Mouse (Mus musculus): ENCODE measurements around the gene Tirap.

Gene Tirap

DNA sequence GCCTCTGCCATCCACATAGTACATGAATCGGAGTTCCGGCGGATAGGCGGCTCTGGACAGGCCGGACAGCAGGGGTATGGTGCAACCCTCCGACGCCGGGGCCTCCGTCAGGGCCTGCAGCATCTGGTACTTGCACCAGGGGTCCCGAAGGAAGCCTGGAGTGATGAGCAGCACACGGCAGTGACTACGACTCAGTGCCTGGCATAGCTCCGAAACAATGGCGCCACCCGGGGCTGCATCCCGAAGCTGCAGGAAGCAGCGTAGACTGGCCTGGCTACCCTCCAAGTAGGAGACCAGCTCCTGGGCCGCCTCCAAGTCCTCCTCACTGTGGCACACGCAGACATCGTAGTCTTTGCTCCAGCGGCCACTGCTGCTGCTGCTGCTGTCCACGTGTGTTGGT, 11.4 kb downstream of the Tirap start:
- peak; percentile 83 for DNase-seq (ENCODE audit: low read depth, low spot score)

DNA sequence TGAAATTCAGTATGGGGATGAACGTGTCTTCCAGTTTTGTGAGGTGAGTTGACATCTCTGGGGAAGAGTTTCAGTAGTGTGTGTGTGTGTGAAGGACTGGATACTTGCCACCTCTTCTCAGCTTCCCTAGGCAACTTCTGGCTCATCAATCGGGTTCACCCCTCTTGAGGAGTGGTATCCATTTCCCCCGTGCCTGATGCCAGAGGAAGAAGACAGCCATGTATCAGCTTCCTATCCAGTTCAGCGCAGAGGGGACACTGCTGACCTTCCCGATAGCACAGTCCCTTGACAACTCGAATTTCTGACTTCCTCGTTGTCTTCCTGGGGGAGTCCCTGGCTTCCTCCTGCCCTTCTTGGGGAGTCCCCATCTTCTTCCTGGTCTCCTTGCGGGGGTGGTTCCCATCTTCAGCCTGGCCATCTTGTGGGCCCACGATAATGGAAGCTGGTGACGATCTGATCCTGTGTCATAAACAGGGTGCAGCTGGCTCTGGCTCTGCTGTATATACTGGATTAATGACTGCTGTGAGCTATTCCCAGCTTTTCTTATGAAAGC, 12.7 kb downstream of the Tirap start:
- DNase-seq (ENCODE audit: low read depth, low spot score): no peak

- DNase-seq (ENCODE audit: low read depth, low spot score): no peak
Observed at GRCm38 (mm10) chr9:35186430-35186829, 13.7 kb downstream of the Tirap start.

- peak; percentile 22 for DNase-seq (ENCODE audit: low read depth, low spot score)
Observed at GRCm38 (mm10) chr9:35183359-35183758, 16.7 kb downstream of the Tirap start.

GRCm38 (mm10) chr9:35182832-35183231, 17.3 kb downstream of the Tirap start:
- DNase-seq (ENCODE audit: low read depth, low spot score): no peak

GRCm38 (mm10) chr9:35176124-35176659, 23.9 kb downstream of the Tirap start:
- no peak for DNase-seq (ENCODE audit: low read depth, low spot score)

DNA sequence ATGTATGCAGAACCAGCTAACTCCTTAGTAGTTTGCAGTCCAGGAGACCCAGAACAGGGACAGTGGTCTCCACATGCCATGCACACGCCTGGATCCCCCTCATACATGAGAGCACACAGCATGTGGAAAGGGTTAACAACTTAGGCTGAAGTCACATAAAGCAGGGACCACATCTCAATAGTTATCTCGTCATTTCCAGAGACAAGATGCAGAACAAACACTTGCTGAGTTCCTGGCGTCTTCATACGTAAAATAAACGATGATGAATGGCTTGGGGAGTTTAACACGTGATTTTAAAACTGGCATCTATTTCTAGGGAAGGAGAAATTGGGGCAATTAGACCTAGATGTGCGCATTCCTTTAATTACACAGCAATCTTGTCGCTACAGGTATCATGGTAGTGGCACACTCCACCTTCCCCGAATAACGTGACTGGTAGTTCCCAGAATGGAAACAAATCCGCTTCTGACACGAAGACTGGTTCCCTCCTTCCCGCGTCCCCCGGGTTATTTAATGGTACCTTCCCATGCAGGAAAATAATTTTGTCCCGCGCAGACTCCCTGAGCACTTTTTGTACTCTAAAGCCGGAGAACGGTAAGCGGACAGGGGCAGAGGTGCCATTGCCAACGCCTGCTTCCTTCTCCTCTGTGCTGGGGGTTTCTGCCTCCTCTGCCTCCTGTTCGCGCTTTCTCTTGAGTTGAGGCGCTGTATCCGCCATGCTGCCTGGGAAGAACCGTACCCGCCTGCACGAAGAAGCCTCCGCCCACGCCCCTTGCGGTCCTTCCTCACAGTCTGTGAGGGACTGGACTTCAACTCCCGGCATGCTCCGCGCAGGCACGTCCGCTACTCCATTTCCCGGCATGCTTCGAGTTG, 24.6 kb downstream of the Tirap start, which contains the start of gene Dcps:
Gene Dcps, minus strand, starts transcription at position 811 of the 873 bp plus-strand sequence.
- DNase-seq (ENCODE audit: low read depth, low spot score): peak; percentile 99

DNA sequence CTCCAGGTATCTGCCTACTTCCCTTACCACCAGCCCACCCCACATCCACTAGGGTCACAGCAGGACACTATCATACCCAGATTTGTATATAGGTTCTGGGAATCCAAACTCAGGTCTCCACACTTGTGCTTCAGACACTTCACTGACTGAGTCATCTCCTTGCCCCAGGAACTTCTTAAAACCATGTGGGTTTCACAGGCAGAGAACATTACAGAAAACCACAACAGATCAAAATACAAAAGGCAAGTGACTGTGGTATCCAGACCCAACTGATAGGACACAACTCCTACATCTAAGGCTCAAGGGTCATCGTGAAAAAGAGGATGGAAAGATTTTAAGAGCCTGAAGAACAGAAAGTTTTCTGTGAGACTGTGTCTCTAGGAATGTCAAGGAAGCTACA, 26.8 kb downstream of the Tirap start:
- no peak for DNase-seq (ENCODE audit: low read depth, low spot score)

DNA sequence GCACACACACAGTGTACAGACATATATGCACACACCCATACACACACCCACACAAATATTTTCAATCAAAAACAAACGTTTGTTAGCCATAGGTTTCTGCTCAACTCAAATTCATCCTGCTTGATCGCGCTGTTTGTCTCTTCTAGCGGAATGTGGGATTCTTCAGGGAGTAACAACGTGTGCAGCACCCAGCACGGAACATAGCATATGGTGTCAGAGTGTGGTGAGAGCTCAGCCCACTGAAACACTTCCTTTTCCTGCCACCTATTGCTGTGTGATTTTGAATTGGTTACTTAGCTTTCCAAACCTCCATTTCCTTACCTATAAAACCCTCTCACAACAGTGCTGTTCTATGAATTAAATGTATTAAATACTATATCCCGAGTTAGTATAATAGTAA, 30.0 kb downstream of the Tirap start:
- peak; percentile 62 for DNase-seq (ENCODE audit: low read depth, low spot score)

- peak; percentile 81 for DNase-seq (ENCODE audit: low read depth, low spot score)
Observed at GRCm38 (mm10) chr9:35166798-35167635, 33.1 kb downstream of the Tirap start.

DNA sequence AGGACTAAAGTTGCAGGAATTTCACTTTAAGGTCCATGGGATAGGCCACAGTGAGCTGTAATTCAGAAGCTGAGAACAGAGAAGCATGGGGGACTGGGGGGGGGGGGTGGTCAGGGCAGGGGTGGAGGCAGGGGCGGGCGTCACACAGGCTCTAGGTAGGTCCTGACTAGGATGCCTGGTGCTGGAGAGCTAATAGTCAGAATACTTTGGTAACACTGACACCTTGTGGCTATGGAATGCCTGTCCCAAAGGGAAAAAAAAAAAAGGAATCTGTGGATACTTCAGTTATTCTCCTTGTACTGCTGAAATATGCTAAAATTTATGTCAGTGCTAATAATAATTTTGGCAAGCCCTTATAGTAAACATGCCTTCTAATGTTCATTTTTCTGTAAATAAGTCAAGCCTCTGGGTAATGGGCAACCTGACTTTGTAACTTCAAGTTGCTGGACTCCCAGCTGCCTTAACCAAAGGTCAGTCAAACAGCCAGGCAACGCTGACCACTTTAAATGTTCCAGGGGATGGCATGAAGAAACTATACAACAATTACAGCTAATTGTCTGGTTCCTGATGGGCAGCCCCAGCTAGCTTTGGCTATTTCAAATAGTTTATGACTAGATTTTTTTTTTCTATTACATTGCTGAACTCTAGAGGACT, 33.8 kb downstream of the Tirap start:
- DNase-seq (ENCODE audit: low read depth, low spot score): peak; percentile 75

- no peak for DNase-seq (ENCODE audit: low read depth, low spot score)
Observed at GRCm38 (mm10) chr9:35164142-35164874, 35.8 kb downstream of the Tirap start.

- peak; percentile 76 for DNase-seq (ENCODE audit: low read depth, low spot score)
Observed at GRCm38 (mm10) chr9:35163011-35163690, 36.9 kb downstream of the Tirap start.

- DNase-seq (ENCODE audit: low read depth, low spot score): no peak
Observed at GRCm38 (mm10) chr9:35161721-35162120, 38.4 kb downstream of the Tirap start.

- DNase-seq (ENCODE audit: low read depth, low spot score): no peak
Observed at GRCm38 (mm10) chr9:35160662-35161061, 39.4 kb downstream of the Tirap start.

- DNase-seq (ENCODE audit: low read depth, low spot score): no peak
Observed at GRCm38 (mm10) chr9:35158477-35158876, 41.6 kb downstream of the Tirap start.

- no peak for DNase-seq (ENCODE audit: low read depth, low spot score)
Observed at GRCm38 (mm10) chr9:35156862-35157261, 43.2 kb downstream of the Tirap start.

DNA sequence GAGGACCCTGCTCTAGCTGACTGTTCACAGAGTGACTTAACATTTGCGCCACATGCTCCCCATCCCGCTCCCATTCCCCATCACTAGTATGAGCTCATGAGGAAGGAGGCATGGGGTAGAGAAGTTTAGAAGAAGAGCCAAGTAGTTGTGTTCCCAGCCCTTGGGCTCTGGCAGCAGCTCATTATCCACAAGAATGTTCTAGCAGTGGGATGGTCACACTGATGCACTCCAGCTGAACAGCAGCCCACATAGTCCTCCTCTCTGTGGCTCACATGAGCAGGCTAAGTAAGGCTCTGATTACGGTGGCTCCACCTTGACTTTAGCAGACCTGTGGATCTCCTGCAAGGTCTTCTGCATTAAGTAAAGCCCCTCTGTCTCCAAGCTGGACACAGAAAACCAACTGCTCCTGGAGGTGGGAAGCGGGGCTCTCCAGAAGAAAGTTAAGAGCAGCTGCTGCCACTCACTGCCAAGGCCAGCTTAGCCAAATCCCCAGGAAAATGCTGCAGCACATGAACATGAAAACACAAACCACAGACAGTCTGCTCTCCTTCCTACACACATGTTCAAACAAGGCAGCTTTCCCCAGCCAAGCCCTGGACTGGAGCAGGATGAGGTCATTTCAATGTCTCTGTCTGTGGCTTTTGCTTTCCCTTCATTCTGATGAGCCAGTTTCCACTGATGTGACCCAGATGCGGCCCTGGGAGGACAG, 43.9 kb downstream of the Tirap start:
- peak; percentile 66 for DNase-seq (ENCODE audit: low read depth, low spot score)

GRCm38 (mm10) chr9:35152923-35153322, 47.2 kb downstream of the Tirap start:
- no peak for DNase-seq (ENCODE audit: low read depth, low spot score)

Data from brain, adult 2 months (tissue).